ENCODE assay signal across 13 mouse cellular contexts in the genomic region with DNA sequence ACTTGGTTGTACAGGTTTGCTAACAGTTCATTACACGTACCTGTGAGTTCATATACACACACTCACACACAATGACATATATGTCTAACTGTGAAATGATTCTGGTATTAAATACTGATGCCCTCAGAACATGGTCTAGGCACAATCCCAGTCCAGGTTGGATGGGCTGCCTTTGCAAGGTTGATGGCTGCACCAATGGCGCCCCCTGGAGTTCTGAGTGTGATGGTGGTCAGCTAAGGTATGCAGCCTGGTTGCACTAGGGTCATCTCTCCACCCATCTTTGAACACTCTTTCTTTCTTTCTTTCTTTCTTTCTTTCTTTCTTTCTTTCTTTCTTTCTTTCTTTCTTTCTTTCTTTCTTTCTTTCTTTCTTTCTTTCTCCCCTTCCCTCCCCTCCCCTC.
DNase-seq lines count a peak whose midpoint lies in the region; ATAC-seq and TF ChIP-seq lines count a peak whose summit lies in the region.
"Had no signal": no experiment of that assay in that cellular context is flagged by ENCODE, and none has a peak within 500 bp of the region (broad histone marks: within the 10 kb centered on the region; RNA-seq: fewer than 3 reads in every experiment).

No protein-coding gene starts in this region.

- no peaks in the 10 kb centered on the region for H3K27me3 ChIP-seq in forebrain, embryonic 11.5 days (ENCODE audit: control insufficient read depth, insufficient read depth, low read length)
- H3K27me3 ChIP-seq in forebrain, embryonic 14.5 days (replicated peaks; ENCODE audit: control insufficient read depth, insufficient read depth, low read length) = no peaks in the 10 kb centered on the region
- no peaks in the 10 kb centered on the region for H3K27me3 ChIP-seq in liver, adult 2 months (ENCODE audit: control insufficient read depth, insufficient read depth, low read length)
- H3K27me3 ChIP-seq in liver, embryonic 12.5 days (replicated peaks) = no peaks in the 10 kb centered on the region
- H3K27me3 ChIP-seq: embryonic facial prominence, embryonic 15.5 days had no signal

- 37% methylated on average over 2 of the region's 2 CpGs for WGBS in forebrain, embryonic 11.5 days
- 44% methylated on average over 2 of the region's 2 CpGs for WGBS in forebrain, embryonic 14.5 days
- WGBS in liver, adult 2 months = 52% methylated on average over 2 of the region's 2 CpGs
- WGBS in liver, embryonic 12.5 days (ENCODE audit: insufficient replicate concordance) = 34% methylated on average over 2 of the region's 2 CpGs

- no peak for TF ChIP-seq POLR2A in liver, adult 2 months (IDR thresholded peaks at IDR 0.05; ENCODE audit: extremely low read depth, insufficient read depth, low read length)

- ATAC-seq in forebrain, embryonic 11.5 days (replicated peaks; ENCODE audit: low FRiP score) = no peak
- no peak for ATAC-seq in forebrain, embryonic 14.5 days
- no peak for ATAC-seq in liver, embryonic 12.5 days

- peak; percentile 62 for DNase-seq in forebrain, embryonic 11.5 days (ENCODE audit: low spot score)
- DNase-seq in forebrain, embryonic 14.5 days (ENCODE audit: low spot score) = no peak
- no peak for DNase-seq in liver, adult 2 months (ENCODE audit: extremely low read depth, low read depth, low spot score)
- DNase-seq in ZHBTc4 (ENCODE audit: low read depth, low spot score) (peak; percentile 75), adipocyte (ENCODE audit: low spot score) (no peak)
- peak; percentile 31 for DNase-seq in retina, postnatal 1 day
- DNase-seq in layer of hippocampus, adult 9-10 months (ENCODE audit: low spot score) = no peak
- DNase-seq: kidney, adult 11 months had no signal

- no peak overlapping the region for H3K27ac ChIP-seq in forebrain, embryonic 11.5 days (ENCODE audit: low read depth, low read length)
- H3K27ac ChIP-seq in forebrain, embryonic 14.5 days (ENCODE audit: low read depth, low read length) = no peak overlapping the region
- H3K27ac ChIP-seq in liver, adult 2 months (replicated peaks; ENCODE audit: insufficient read depth, low read depth, low read length) = no peak overlapping the region
- no peak overlapping the region for H3K27ac ChIP-seq in liver, embryonic 12.5 days
- H3K27ac ChIP-seq: embryonic facial prominence, embryonic 15.5 days; heart, embryonic 10.5 days; limb, embryonic 10.5 days had no signal

- H3K9me3 ChIP-seq in forebrain, embryonic 11.5 days (ENCODE audit: control insufficient read depth, low read length) = no peaks in the 10 kb centered on the region
- no peaks in the 10 kb centered on the region for H3K9me3 ChIP-seq in forebrain, embryonic 14.5 days (replicated peaks; ENCODE audit: control insufficient read depth, low read length)
- no peaks in the 10 kb centered on the region for H3K9me3 ChIP-seq in liver, embryonic 12.5 days (replicated peaks)
- H3K9me3 ChIP-seq: embryonic facial prominence, embryonic 15.5 days; heart, embryonic 10.5 days; limb, embryonic 10.5 days had no signal

- TF ChIP-seq CTCF in liver, adult 2 months (IDR thresholded peaks at IDR 0.05; ENCODE audit: low read depth, low read length) = peak; percentile 75

- H3K9ac ChIP-seq in forebrain, embryonic 11.5 days (ENCODE audit: low read length) = no peak overlapping the region
- H3K9ac ChIP-seq in forebrain, embryonic 14.5 days (ENCODE audit: low read length) = no peak overlapping the region
- H3K9ac ChIP-seq in liver, adult 2 months (ENCODE audit: low read depth, low read length) = no peak overlapping the region
- no peak overlapping the region for H3K9ac ChIP-seq in liver, embryonic 12.5 days
- H3K9ac ChIP-seq: embryonic facial prominence, embryonic 15.5 days had no signal

- H3K79me2 ChIP-seq in liver, adult 2 months (ENCODE audit: control insufficient read depth, insufficient read depth, low read length) = no peaks in the 10 kb centered on the region

- H3K4me1 ChIP-seq in forebrain, embryonic 11.5 days (replicated peaks; ENCODE audit: control insufficient read depth, insufficient read depth, low read length) = no peaks in the 10 kb centered on the region; the same call in 1 of the 2 replicates
- peaks cover 4% of the 10 kb centered on the region for H3K4me1 ChIP-seq in forebrain, embryonic 14.5 days (ENCODE audit: control insufficient read depth, insufficient read depth, low read length)
- no peaks in the 10 kb centered on the region for H3K4me1 ChIP-seq in liver, adult 2 months (ENCODE audit: control insufficient read depth, insufficient read depth, low read length)
- H3K4me1 ChIP-seq in liver, embryonic 12.5 days = no peaks in the 10 kb centered on the region
- H3K4me1 ChIP-seq: embryonic facial prominence, embryonic 15.5 days; heart, embryonic 10.5 days had no signal

- H3K4me2 ChIP-seq in forebrain, embryonic 11.5 days (ENCODE audit: low read depth, low read length, severe bottlenecking) = no peak overlapping the region
- no peak overlapping the region for H3K4me2 ChIP-seq in forebrain, embryonic 14.5 days (ENCODE audit: low read length)
- no peak overlapping the region for H3K4me2 ChIP-seq in liver, embryonic 12.5 days
- H3K4me2 ChIP-seq: embryonic facial prominence, embryonic 15.5 days; midbrain, embryonic 11.5 days had no signal

- H3K36me3 ChIP-seq in forebrain, embryonic 11.5 days (ENCODE audit: control insufficient read depth, insufficient read depth, low read length) = no peaks in the 10 kb centered on the region
- H3K36me3 ChIP-seq in forebrain, embryonic 14.5 days (ENCODE audit: control insufficient read depth, insufficient read depth, low read length) = no peaks in the 10 kb centered on the region
- H3K36me3 ChIP-seq in liver, adult 2 months (ENCODE audit: control insufficient read depth, insufficient read depth, low read length) = no peaks in the 10 kb centered on the region
- H3K36me3 ChIP-seq in liver, embryonic 12.5 days = no peaks in the 10 kb centered on the region
- H3K36me3 ChIP-seq: embryonic facial prominence, embryonic 15.5 days; heart, embryonic 10.5 days; limb, embryonic 10.5 days had no signal

- H3K4me3 ChIP-seq in forebrain, embryonic 11.5 days (ENCODE audit: low read depth, low read length) = no peak overlapping the region
- no peak overlapping the region for H3K4me3 ChIP-seq in forebrain, embryonic 14.5 days (ENCODE audit: low read depth, low read length)
- H3K4me3 ChIP-seq in liver, adult 2 months (ENCODE audit: insufficient read depth, low read depth, low read length) = no peak overlapping the region
- H3K4me3 ChIP-seq in liver, embryonic 12.5 days = no peak overlapping the region
- H3K4me3 ChIP-seq: embryonic facial prominence, embryonic 15.5 days; heart, embryonic 10.5 days; limb, embryonic 10.5 days had no signal

Comparison
In these comparisons a context has a peak if more than half of its experiments do, and no peak if none do; other contexts are left out.
1. DNase-seq: peak in forebrain, embryonic 11.5 days (single experiment), ZHBTc4 (single experiment) and retina, postnatal 1 day (single experiment); none in forebrain, embryonic 14.5 days (single experiment), liver, adult 2 months (single experiment), adipocyte (single experiment) and layer of hippocampus, adult 9-10 months (single experiment).